Mouse (Mus musculus) G1E (cell line): ENCODE results near the gene Hes5. TPM values are rescaled to one million over a fixed set of nuclear protein-coding genes. Genes with fewer than 3 reads are reported as not detected.

Source experiments
- ATAC-seq: 2 replicates; pipeline ENCODE4 v1.8.0; 2016; ENCODE audit warnings: mild to moderate bottlenecking; ENCODE audit not compliant: insufficient number of reproducible peaks, poor library complexity, low FRiP score, severe bottlenecking; ENCODE audit errors: extremely low read depth
- DNase-seq: peaks from one replicate; pipeline ENCODE4 v3.0.0; 2012; ENCODE audit warnings: low spot score
- H3K27me3 ChIP-seq: 2 replicates; pipeline ENCODE4 v1.6.1; 2012; ENCODE audit warnings: mild to moderate bottlenecking, low read length, inconsistent platforms; ENCODE audit not compliant: insufficient read depth
- H3K36me3 ChIP-seq: replicated peaks from 2 replicates; pipeline ENCODE3; 2012; ENCODE audit warnings: mild to moderate bottlenecking, inconsistent platforms
- H3K4me1 ChIP-seq: 2 replicates; pipeline ENCODE4 v1.6.1; 2012; ENCODE audit warnings: low read depth, low read length, inconsistent platforms, mixed read lengths; ENCODE audit not compliant: insufficient read depth
- H3K4me3 ChIP-seq: 2 replicates; pipeline ENCODE4 v1.5.1; 2012; ENCODE audit warnings: low read depth, mild to moderate bottlenecking, inconsistent platforms, low read length, moderate library complexity, mixed read lengths
- H3K9me3 ChIP-seq: replicated peaks from 2 replicates; pipeline ENCODE4 v1.6.1; 2012; ENCODE audit warnings: inconsistent platforms
- CTCF ChIP-seq: IDR thresholded peaks from 2 replicates; pipeline ENCODE4 v1.5.1; 2012; ENCODE audit warnings: low read depth, low read length, inconsistent platforms, mixed read lengths
- GATA1 ChIP-seq: IDR thresholded peaks from 2 replicates; pipeline ENCODE4 v1.6.1; 2012; ENCODE audit warnings: borderline replicate concordance, low read length, inconsistent platforms, mixed read lengths
- GATA2 ChIP-seq: IDR thresholded peaks from 2 replicates; pipeline ENCODE4 v1.6.1; 2012; ENCODE audit warnings: low read depth, low read length, inconsistent platforms, borderline replicate concordance
- POLR2AphosphoS5 ChIP-seq: IDR thresholded peaks from 2 replicates; pipeline ENCODE4 v1.6.1; 2012; ENCODE audit warnings: low read depth, low read length, inconsistent platforms; ENCODE audit not compliant: insufficient replicate concordance
- TAL1 ChIP-seq: conservative IDR thresholded peaks from 2 replicates; pipeline ENCODE4 v1.6.1; 2012; ENCODE audit warnings: low read depth, low read length, inconsistent platforms, mixed read lengths
- polyA plus RNA-seq: library from polyadenylated mRNA; stranded (reverse); fragments of >175 nt; gene quantifications from 2 replicates; pipeline ENCODE4 v1.2.3, GENCODE M21; 2012
- total RNA-seq, 2 experiments: library from RNA; stranded (forward) in 1 of 2; stranded (reverse) in 1 of 2; fragments of 200-1000 nt in 1 of 2; fragments of >200 nt in 1 of 2; fragmentation: Nextera tagmentation in 1 of 2; gene quantifications; 2 replicates each; pipeline ENCODE4 v1.2.3; 2014 to 2017

Hes5 gene
- total and polyA plus RNA-seq, 3 experiments, result not detected

GRCm38 (mm10) chr4:154928395-154929087 lies 32.2 kb upstream of the Hes5 start, which contains the start of gene Tnfrsf14:
TSS of gene Tnfrsf14 (minus strand) at chr4:154928563.
- Histone ChIP-seq H3K4me3 (peak within 1 kb of the TSS; percentile 71), H3K27me3 (0 out of 2 replicates have a peak, but pooled peaks cover 4% of the 10 kb centered on the region), H3K4me1 (peaks cover 59% of the 10 kb centered on the region), H3K9me3 (no peaks in the 10 kb centered on the region), H3K36me3 (peaks cover 35% of the 10 kb centered on the region)
- peak; percentile 80 for ATAC-seq
- TF ChIP-seq TAL1, result peak; percentile 78
- TF ChIP-seq CTCF, result no peak
- DNase-seq, result peak; percentile 67

GRCm38 (mm10) chr4:154929088-154929660 lies 31.5 kb upstream of the Hes5 start:
- Histone ChIP-seq H3K9me3 (no peaks in the 10 kb centered on the region), H3K4me3 (peak overlapping the region; percentile 71; the same call in 1 of the 2 replicates), H3K27me3 (peaks cover 10% of the 10 kb centered on the region), H3K36me3 (peaks cover 29% of the 10 kb centered on the region), H3K4me1 (peaks cover 63% of the 10 kb centered on the region)
- peak; percentile 29 for ATAC-seq
- no peak for DNase-seq
- no peak for TF ChIP-seq TAL1
- TF ChIP-seq POLR2AphosphoS5, result no peak
- TF ChIP-seq GATA1, result no peak
- TF ChIP-seq GATA2, result no peak
- TF ChIP-seq CTCF, result no peak

- H3K4me1 ChIP-seq, result peaks cover 28% of the 10 kb centered on the region
- ATAC-seq (no peak), DNase-seq (no peak)
- TF ChIP-seq GATA1, result no peak
- TF ChIP-seq POLR2AphosphoS5, result no peak
- TF ChIP-seq CTCF, result no peak
- no peak for TF ChIP-seq GATA2
- no peak for TF ChIP-seq TAL1
- H3K27me3 ChIP-seq, result peaks cover 12% of the 10 kb centered on the region
- no peak overlapping the region for H3K4me3 ChIP-seq
- no peaks in the 10 kb centered on the region for H3K36me3 ChIP-seq
- no peaks in the 10 kb centered on the region for H3K9me3 ChIP-seq
Observed at GRCm38 (mm10) chr4:154933306-154933907, 27.3 kb upstream of the Hes5 start.

GRCm38 (mm10) chr4:154934800-154935199 lies 25.9 kb upstream of the Hes5 start:
- DNase-seq, result no peak
- H3K27me3 ChIP-seq, result peaks cover 14% of the 10 kb centered on the region
- TF ChIP-seq CTCF (no peak), TAL1 (no peak), GATA1 (no peak), GATA2 (no peak), POLR2AphosphoS5 (no peak)
- H3K9me3 ChIP-seq, result no peaks in the 10 kb centered on the region
- H3K4me1 ChIP-seq, result peaks cover 17% of the 10 kb centered on the region
- no peak overlapping the region for H3K4me3 ChIP-seq
- no peak for ATAC-seq
- H3K36me3 ChIP-seq, result no peaks in the 10 kb centered on the region

GRCm38 (mm10) chr4:154935788-154936187 lies 24.9 kb upstream of the Hes5 start:
- ATAC-seq (no peak), DNase-seq (no peak)
- Histone ChIP-seq H3K4me1 (peaks cover 17% of the 10 kb centered on the region), H3K27me3 (peaks cover 14% of the 10 kb centered on the region), H3K9me3 (no peaks in the 10 kb centered on the region), H3K36me3 (no peaks in the 10 kb centered on the region), H3K4me3 (no peak overlapping the region)
- TF ChIP-seq CTCF, result no peak
- TF ChIP-seq GATA1, result no peak
- TF ChIP-seq POLR2AphosphoS5, result no peak
- TF ChIP-seq GATA2, result no peak
- no peak for TF ChIP-seq TAL1

- DNase-seq (no peak), ATAC-seq (no peak)
- Histone ChIP-seq H3K9me3 (no peaks in the 10 kb centered on the region), H3K4me1 (peaks cover 24% of the 10 kb centered on the region), H3K27me3 (peaks cover 14% of the 10 kb centered on the region), H3K4me3 (no peak overlapping the region), H3K36me3 (no peaks in the 10 kb centered on the region)
- TF ChIP-seq TAL1 (no peak), POLR2AphosphoS5 (no peak), GATA2 (no peak), GATA1 (no peak), CTCF (no peak)
Observed at GRCm38 (mm10) chr4:154936542-154937255, 24.0 kb upstream of the Hes5 start.
